Mouse (Mus musculus) embryonic fibroblast, embryonic 13.5 days (primary cell): ENCODE data around the gene Lmbr1l.

Experiments used
- CTCF ChIP-seq: IDR thresholded peaks from 2 replicates; pipeline ENCODE4 v1.5.1; 2011; ENCODE audit warnings: mild to moderate bottlenecking, control low read depth, low read length, moderate library complexity, borderline replicate concordance; ENCODE audit not compliant: insufficient read depth
- POLR2A ChIP-seq: IDR thresholded peaks from 2 replicates; pipeline ENCODE4 v1.6.1; 2011; ENCODE audit warnings: low read depth, mild to moderate bottlenecking, control low read depth, low read length, moderate library complexity

GRCm38 (mm10) chr15:98894746-98895634 is 23.0 kb downstream of the Lmbr1l start:
- no peak for TF ChIP-seq CTCF
- TF ChIP-seq POLR2A = no peak
